Mouse (Mus musculus) hindbrain, postnatal 0 days (tissue): ENCODE results near the gene Fam89b. TPM values are rescaled to one million over a fixed set of nuclear protein-coding genes. Genes with fewer than 3 reads are reported as not detected.

Source experiments
- ATAC-seq: fragments of 200-750 bp; cut with Nextera tagmentation; 2 replicates; pipeline ENCODE4 v1.8.0; 2017; ENCODE audit warnings: mild to moderate bottlenecking, moderate TSS enrichment, moderate library complexity
- DNase-seq: peaks from one replicate; pipeline ENCODE4 v3.0.0-alpha.2; 2015; ENCODE audit warnings: low spot score
- H3K27ac ChIP-seq: fragments of 300-500 bp; sonication (generic); 2 replicates; pipeline ENCODE4 v1.5.1; 2014; ENCODE audit warnings: mild to moderate bottlenecking
- H3K27me3 ChIP-seq: fragments of 300-500 bp; sonication (generic); 2 replicates; pipeline ENCODE4 v1.6.1; 2014; ENCODE audit warnings: low read length, mixed read lengths; ENCODE audit not compliant: insufficient read depth
- H3K36me3 ChIP-seq: fragments of 300-500 bp; sonication (generic); 2 replicates; pipeline ENCODE4 v1.6.1; 2014; ENCODE audit warnings: low read length, mixed read lengths; ENCODE audit not compliant: insufficient read depth
- H3K4me1 ChIP-seq: fragments of 300-500 bp; sonication (generic); 2 replicates; pipeline ENCODE4 v1.6.1; 2014; ENCODE audit warnings: antibody characterized with exemption, low read length, mixed read lengths; ENCODE audit not compliant: insufficient read depth
- H3K4me2 ChIP-seq: fragments of 300-500 bp; sonication (generic); 2 replicates; pipeline ENCODE4 v1.6.1; 2014; ENCODE audit warnings: low read depth, mild to moderate bottlenecking, low read length, moderate library complexity, mixed read lengths
- H3K4me3 ChIP-seq: fragments of 300-500 bp; sonication (generic); 2 replicates; pipeline ENCODE4 v1.5.1; 2014; ENCODE audit warnings: low read length
- H3K9ac ChIP-seq: fragments of 300-500 bp; sonication (generic); replicated peaks from 2 replicates; pipeline ENCODE4 v1.6.1; 2014; ENCODE audit warnings: mild to moderate bottlenecking, low read length, moderate library complexity, mixed read lengths
- H3K9me3 ChIP-seq: fragments of 300-500 bp; sonication (generic); 2 replicates; pipeline ENCODE4 v1.6.1; 2016; ENCODE audit warnings: low read length, mixed read lengths
- CTCF ChIP-seq: IDR thresholded peaks from 2 replicates; pipeline ENCODE4 v1.5.1; 2016; ENCODE audit warnings: antibody characterized with exemption, control low read depth, low read depth
- WGBS: fragments of 180-500 bp; shearing (Covaris S2); extraction: QIAGEN DNeasy Blood & Tissue Kit; methylation state at CpG from one replicate; pipeline ENCODE4 v1.1.7; 2014; 5-methylcytosine and 5-hydroxymethylcytosine counted together
- microRNA-seq, 2 experiments: library from miRNA; unstranded; fragments of <30 nt; microRNA quantifications; one replicate each; pipeline ENCODE4; 2016
- polyA plus RNA-seq: library from polyadenylated mRNA; unstranded; fragments of >200 nt; fragmentation: Nextera tagmentation; extraction: Ambion mirVana; gene quantifications from 2 replicates; pipeline ENCODE4 v1.2.1, GENCODE M21; 2015
- total RNA-seq: library from RNA; depleted of rRNA; stranded (reverse); fragments of >200 nt; gene quantifications from 2 replicates; pipeline ENCODE4 v1.2.3, GENCODE M21; 2014; rRNA removed

The Fam89b gene
- total and polyA plus RNA-seq, 2 experiments from 2014 or later: 140 to 188 TPM

GRCm38 (mm10) chr19:5686437-5686836, 43.0 kb downstream of the Fam89b start:
- 93% methylated on average over 13 of the region's 13 CpGs for WGBS
- Histone ChIP-seq H3K9me3 (no peaks in the 10 kb centered on the region), H3K27ac (no peak overlapping the region), H3K9ac (no peak overlapping the region), H3K27me3 (no peaks in the 10 kb centered on the region), H3K4me3 (no peak overlapping the region), H3K4me1 (peaks cover 24% of the 10 kb centered on the region), H3K4me2 (no peak overlapping the region), H3K36me3 (peaks cover 46% of the 10 kb centered on the region)
- ATAC-seq (no peak), DNase-seq (no peak)
- no peak for TF ChIP-seq CTCF

DNA sequence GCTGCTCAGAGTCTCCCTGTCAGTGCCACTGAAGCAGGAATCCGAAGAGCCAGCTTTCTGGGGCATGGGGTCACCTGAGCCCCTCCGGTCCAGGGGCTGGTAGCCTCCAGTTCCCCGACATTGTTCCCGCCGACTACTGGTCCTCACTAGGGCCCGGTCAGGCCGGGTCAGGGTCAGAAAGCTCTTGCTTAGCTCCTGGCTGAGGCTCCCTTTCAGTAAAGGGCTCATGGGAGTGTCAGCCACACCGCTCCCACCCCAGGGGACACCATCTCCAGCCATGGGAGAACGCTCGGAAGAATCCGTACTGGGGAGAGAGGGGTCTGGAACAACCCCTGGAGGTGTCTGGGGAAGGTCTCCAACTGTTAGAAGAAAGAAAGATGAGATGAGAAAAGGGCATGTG, 43.6 kb downstream of the Fam89b start:
- Histone ChIP-seq H3K27ac (no peak overlapping the region), H3K4me2 (no peak overlapping the region), H3K9me3 (no peaks in the 10 kb centered on the region), H3K4me1 (peaks cover 19% of the 10 kb centered on the region), H3K9ac (no peak overlapping the region), H3K27me3 (no peaks in the 10 kb centered on the region), H3K36me3 (peaks cover 52% of the 10 kb centered on the region), H3K4me3 (no peak overlapping the region)
- no peak for TF ChIP-seq CTCF
- DNase-seq: no peak
- WGBS: 96% methylated on average over 11 of the region's 11 CpGs
- no peak for ATAC-seq

DNA sequence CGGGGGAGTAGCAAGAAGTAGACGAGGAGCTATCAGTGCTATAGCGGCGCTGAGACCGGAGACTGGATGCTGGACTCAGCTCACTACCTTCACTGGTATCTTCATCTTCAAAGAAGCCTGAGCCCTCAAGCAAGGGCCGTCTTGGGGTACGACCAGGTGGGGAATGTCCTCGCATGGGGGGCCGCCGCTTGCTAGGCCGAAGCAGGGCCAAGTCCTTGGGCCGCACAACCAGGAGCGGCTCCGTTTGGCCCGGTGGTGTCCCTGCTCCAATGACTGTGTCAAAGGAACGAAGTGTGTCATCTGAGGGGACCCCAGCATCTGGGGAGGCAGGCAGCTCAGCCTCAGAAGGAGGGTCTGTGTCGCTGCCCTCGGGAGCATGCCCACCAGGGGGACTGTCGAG, 44.0 kb downstream of the Fam89b start:
- DNase-seq (no peak), ATAC-seq (no peak)
- no peaks in the 10 kb centered on the region for H3K9me3 ChIP-seq
- no peak for TF ChIP-seq CTCF
- WGBS: 94% methylated on average over 19 of the region's 19 CpGs
- H3K4me3 ChIP-seq: no peak overlapping the region
- peaks cover 14% of the 10 kb centered on the region for H3K4me1 ChIP-seq
- H3K36me3 ChIP-seq: peaks cover 56% of the 10 kb centered on the region
- H3K27me3 ChIP-seq: no peaks in the 10 kb centered on the region
- H3K9ac ChIP-seq: no peak overlapping the region
- H3K4me2 ChIP-seq: no peak overlapping the region
- no peak overlapping the region for H3K27ac ChIP-seq

GRCm38 (mm10) chr19:5684985-5685384, 44.5 kb downstream of the Fam89b start:
- Histone ChIP-seq H3K4me2 (no peak overlapping the region), H3K27ac (no peak overlapping the region), H3K9me3 (no peaks in the 10 kb centered on the region), H3K4me3 (no peak overlapping the region), H3K9ac (no peak overlapping the region), H3K27me3 (no peaks in the 10 kb centered on the region), H3K4me1 (peaks cover 10% of the 10 kb centered on the region), H3K36me3 (peaks cover 60% of the 10 kb centered on the region)
- TF ChIP-seq CTCF: no peak
- 93% methylated on average over 13 of the region's 13 CpGs for WGBS
- no peak for ATAC-seq
- no peak for DNase-seq

DNA sequence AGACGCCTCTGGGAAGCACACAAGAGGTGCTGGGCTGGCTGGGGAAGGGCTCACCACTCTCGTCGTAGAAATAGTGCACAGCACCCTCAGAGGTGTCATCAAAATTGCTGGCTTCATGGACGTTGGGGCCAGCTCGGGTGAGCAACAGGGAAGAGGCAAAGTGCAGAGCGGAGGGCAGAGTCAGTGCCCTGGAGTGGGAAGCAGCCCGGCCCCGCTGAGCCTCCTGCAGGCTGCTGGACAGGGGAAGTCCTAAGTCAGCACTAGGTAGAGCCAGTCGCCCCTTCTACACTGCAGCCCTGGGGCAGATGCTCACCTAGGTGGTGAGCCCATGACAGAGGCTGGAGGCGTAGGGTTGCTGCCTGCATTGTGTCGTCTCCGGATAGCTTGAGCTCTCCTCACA, 45.2 kb downstream of the Fam89b start:
- Histone ChIP-seq H3K36me3 (peaks cover 68% of the 10 kb centered on the region), H3K4me2 (no peak overlapping the region), H3K4me1 (peaks cover 7% of the 10 kb centered on the region), H3K27me3 (no peaks in the 10 kb centered on the region), H3K9ac (no peak overlapping the region), H3K9me3 (no peaks in the 10 kb centered on the region), H3K27ac (no peak overlapping the region), H3K4me3 (no peak overlapping the region)
- DNase-seq (no peak), ATAC-seq (no peak)
- 93% methylated on average over 12 of the region's 12 CpGs for WGBS
- no peak for TF ChIP-seq CTCF

- no peak for TF ChIP-seq CTCF
- H3K4me2 ChIP-seq: no peak overlapping the region
- DNase-seq (no peak), ATAC-seq (no peak)
- WGBS: 82% methylated on average over 4 of the region's 4 CpGs
- H3K4me3 ChIP-seq: no peak overlapping the region
- H3K9ac ChIP-seq: no peak overlapping the region
- H3K36me3 ChIP-seq: peaks cover 90% of the 10 kb centered on the region
- H3K27ac ChIP-seq: no peak overlapping the region
- no peaks in the 10 kb centered on the region for H3K9me3 ChIP-seq
- H3K4me1 ChIP-seq: no peaks in the 10 kb centered on the region
- H3K27me3 ChIP-seq: no peaks in the 10 kb centered on the region
Observed at GRCm38 (mm10) chr19:5680432-5680831, 49.0 kb downstream of the Fam89b start.

Small RNA genes lying within 50 kb of the gene (microRNA-seq; reads per million reads assigned to microRNA genes)
- gene Mir6987: 0.53 to 1.4 reads per million in 2 experiments

Other genes starting within 250 kb of the Fam89b start
- gene Mus81, start 241.3 kb downstream of the Fam89b start, total RNA-seq: 56.8 and 58.8 TPM in 2 replicates
- 27.4 and 27.7 TPM in 2 replicates for gene Mus81, start 241.3 kb downstream of the Fam89b start, polyA plus RNA-seq
- 1,468 and 1,477 TPM in 2 replicates for gene Cfl1, start 239.2 kb downstream of the Fam89b start, total RNA-seq
- 3,076 and 3,214 TPM in 2 replicates for gene Cfl1, start 239.2 kb downstream of the Fam89b start, polyA plus RNA-seq
- gene 1700020D05Rik, start 225.9 kb downstream of the Fam89b start, total RNA-seq: 3.8 and 4.8 TPM in 2 replicates
- gene 1700020D05Rik, start 225.9 kb downstream of the Fam89b start, polyA plus RNA-seq: not detected in 2 replicates
- 78.0 and 79.0 TPM in 2 replicates for gene Snx32, start 219.1 kb downstream of the Fam89b start, total RNA-seq
- 75.0 and 79.6 TPM in 2 replicates for gene Snx32, start 219.1 kb downstream of the Fam89b start, polyA plus RNA-seq
- not detected in 2 replicates for gene Ovol1, start 169.0 kb downstream of the Fam89b start, total RNA-seq
- 0.25 TPM in 1 of 2 replicates, not detected in the other for gene Ovol1, start 169.0 kb downstream of the Fam89b start, polyA plus RNA-seq
- 15.0 and 19.3 TPM in 2 replicates for gene Ap5b1, start 161.6 kb downstream of the Fam89b start, total RNA-seq
- 2.3 and 2.6 TPM in 2 replicates for gene Ap5b1, start 161.6 kb downstream of the Fam89b start, polyA plus RNA-seq
- gene Rnaseh2c, start 127.8 kb downstream of the Fam89b start, total RNA-seq: 33.6 and 40.4 TPM in 2 replicates
- 66.4 and 75.4 TPM in 2 replicates for gene Rnaseh2c, start 127.8 kb downstream of the Fam89b start, polyA plus RNA-seq
- 95.2 and 163 TPM in 2 replicates for gene Kat5, start 119.4 kb downstream of the Fam89b start, total RNA-seq
- gene Kat5, start 119.4 kb downstream of the Fam89b start, polyA plus RNA-seq: 72.0 and 74.0 TPM in 2 replicates
- 40.1 and 40.8 TPM in 2 replicates for gene Rela, start 92.2 kb downstream of the Fam89b start, total RNA-seq
- 30.3 and 33.1 TPM in 2 replicates for gene Rela, start 92.2 kb downstream of the Fam89b start, polyA plus RNA-seq
- 25.6 and 43.2 TPM in 2 replicates for gene Sipa1, start 65.9 kb downstream of the Fam89b start, total RNA-seq
- gene Sipa1, start 65.9 kb downstream of the Fam89b start, polyA plus RNA-seq: 18.7 and 18.8 TPM in 2 replicates
- 20.6 and 20.7 TPM in 2 replicates for gene Map3k11, start 40.9 kb downstream of the Fam89b start, total RNA-seq
- gene Map3k11, start 40.9 kb downstream of the Fam89b start, polyA plus RNA-seq: 10.0 and 10.7 TPM in 2 replicates
- 75.1 and 97.0 TPM in 2 replicates for gene Pcnx3, start 40.7 kb downstream of the Fam89b start, total RNA-seq
- gene Pcnx3, start 40.7 kb downstream of the Fam89b start, polyA plus RNA-seq: 16.8 and 17.2 TPM in 2 replicates
- gene Kcnk7, start 25.3 kb downstream of the Fam89b start, total RNA-seq: not detected in 2 replicates
- gene Kcnk7, start 25.3 kb downstream of the Fam89b start, polyA plus RNA-seq: 0.19 and 0.61 TPM in 2 replicates
- 16.6 and 19.7 TPM in 2 replicates for gene Ehbp1l1, start 3.3 kb downstream of the Fam89b start, total RNA-seq
- 40.0 and 43.0 TPM in 2 replicates for gene Ehbp1l1, start 3.3 kb downstream of the Fam89b start, polyA plus RNA-seq
- 43.0 and 50.2 TPM in 2 replicates for gene Ltbp3, start 11.3 kb upstream of the Fam89b start, total RNA-seq
- 14.0 and 14.4 TPM in 2 replicates for gene Ltbp3, start 11.3 kb upstream of the Fam89b start, polyA plus RNA-seq
- gene Scyl1, start 41.8 kb upstream of the Fam89b start, total RNA-seq: 84.1 and 96.6 TPM in 2 replicates
- gene Scyl1, start 41.8 kb upstream of the Fam89b start, polyA plus RNA-seq: 73.3 and 76.2 TPM in 2 replicates
- gene Frmd8, start 145.6 kb upstream of the Fam89b start, total RNA-seq: 19.8 and 43.2 TPM in 2 replicates
- gene Frmd8, start 145.6 kb upstream of the Fam89b start, polyA plus RNA-seq: 12.5 and 13.7 TPM in 2 replicates
- 2.1 and 6.0 TPM in 2 replicates for gene Slc25a45, start 148.2 kb upstream of the Fam89b start, total RNA-seq
- gene Slc25a45, start 148.2 kb upstream of the Fam89b start, polyA plus RNA-seq: 1.8 and 2.8 TPM in 2 replicates
- 7.5 and 10.1 TPM in 2 replicates for gene Tigd3, start 164.5 kb upstream of the Fam89b start, total RNA-seq
- gene Tigd3, start 164.5 kb upstream of the Fam89b start, polyA plus RNA-seq: 7.1 and 7.5 TPM in 2 replicates
- 61.7 and 77.4 TPM in 2 replicates for gene Dpf2, start 183.4 kb upstream of the Fam89b start, total RNA-seq
- gene Dpf2, start 183.4 kb upstream of the Fam89b start, polyA plus RNA-seq: 69.5 and 70.2 TPM in 2 replicates
- gene Cdc42ep2, start 195.2 kb upstream of the Fam89b start, total RNA-seq: 22.0 and 28.0 TPM in 2 replicates
- 17.4 and 18.0 TPM in 2 replicates for gene Cdc42ep2, start 195.2 kb upstream of the Fam89b start, polyA plus RNA-seq
- gene Pola2, start 234.5 kb upstream of the Fam89b start, total RNA-seq: 23.4 and 28.9 TPM in 2 replicates
- gene Pola2, start 234.5 kb upstream of the Fam89b start, polyA plus RNA-seq: 19.5 and 21.5 TPM in 2 replicates